In genomic region chr14:48668051-48668481, GRCm38 (mm10) we compare ENCODE assay signal across 17 mouse cellular contexts. TPM values are rescaled to one million over a fixed set of nuclear protein-coding genes. Genes with fewer than 3 reads are reported as not detected.
A peak's percentile ranks its signal among the peaks of the same experiment; 100 is the strongest.
DNase-seq lines count a peak whose midpoint lies in the region; ATAC-seq lines count a peak whose summit lies in the region.
"Had no signal": no experiment of that assay in that cellular context is flagged by ENCODE, and none has a peak within 500 bp of the region (broad histone marks: within the 10 kb centered on the region; RNA-seq: fewer than 3 reads in every experiment).

No protein-coding gene starts in this region.

- no peaks in the 10 kb centered on the region for H3K4me1 ChIP-seq in intestine, embryonic 14.5 days (replicated peaks; ENCODE audit: control insufficient read depth, insufficient read depth, low read length)
- H3K4me1 ChIP-seq in intestine, embryonic 16.5 days (ENCODE audit: control insufficient read depth, insufficient read depth, low read length), result no peaks in the 10 kb centered on the region
- H3K4me1 ChIP-seq in hindbrain, embryonic 14.5 days (replicated peaks; ENCODE audit: control insufficient read depth, insufficient read depth, low read length), result no peaks in the 10 kb centered on the region
- H3K4me1 ChIP-seq in midbrain, embryonic 16.5 days (ENCODE audit: control insufficient read depth, insufficient read depth, low read length), result no peaks in the 10 kb centered on the region
- H3K4me1 ChIP-seq: stomach, embryonic 15.5 days had no signal

- WGBS in intestine, embryonic 14.5 days, result 3% methylated on average over 11 of the region's 11 CpGs
- 4% methylated on average over 11 of the region's 11 CpGs for WGBS in intestine, embryonic 16.5 days
- 2% methylated on average over 11 of the region's 11 CpGs for WGBS in hindbrain, embryonic 14.5 days
- WGBS in midbrain, embryonic 16.5 days, result 17% methylated on average over 11 of the region's 11 CpGs

- no peaks in the 10 kb centered on the region for H3K36me3 ChIP-seq in intestine, embryonic 14.5 days (ENCODE audit: control insufficient read depth, insufficient read depth, low read length)
- no peaks in the 10 kb centered on the region for H3K36me3 ChIP-seq in intestine, embryonic 16.5 days (ENCODE audit: control insufficient read depth, insufficient read depth, low read length)
- H3K36me3 ChIP-seq in hindbrain, embryonic 14.5 days (replicated peaks; ENCODE audit: control insufficient read depth, insufficient read depth), result no peaks in the 10 kb centered on the region
- no peaks in the 10 kb centered on the region for H3K36me3 ChIP-seq in midbrain, embryonic 16.5 days (ENCODE audit: control insufficient read depth, insufficient read depth, low read length)
- H3K36me3 ChIP-seq: embryonic facial prominence, embryonic 13.5 days; intestine, embryonic 15.5 days; stomach, embryonic 15.5 days had no signal

- no peak for ATAC-seq in intestine, embryonic 14.5 days (replicated peaks; ENCODE audit: low FRiP score, low TSS enrichment, low read depth)
- no peak for ATAC-seq in intestine, embryonic 16.5 days
- ATAC-seq in hindbrain, embryonic 14.5 days (ENCODE audit: low FRiP score), result no peak
- peak; percentile 51 for ATAC-seq in midbrain, embryonic 16.5 days
- ATAC-seq: CD4-positive, CD25-positive, alpha-beta regulatory T cell, adult 4 months had no signal

- H3K27me3 ChIP-seq in intestine, embryonic 14.5 days (replicated peaks; ENCODE audit: control insufficient read depth, insufficient read depth, low read length), result peaks cover 99% of the 10 kb centered on the region
- peaks cover 79% of the 10 kb centered on the region for H3K27me3 ChIP-seq in intestine, embryonic 16.5 days (replicated peaks; ENCODE audit: control insufficient read depth, insufficient read depth, low read length)
- H3K27me3 ChIP-seq in hindbrain, embryonic 14.5 days (ENCODE audit: control insufficient read depth, insufficient read depth, low read length), result peaks cover 99% of the 10 kb centered on the region
- H3K27me3 ChIP-seq in midbrain, embryonic 16.5 days (ENCODE audit: control insufficient read depth, insufficient read depth, low read depth, low read length), result peaks cover 9% of the 10 kb centered on the region

- no peak overlapping the region for H3K4me3 ChIP-seq in intestine, embryonic 14.5 days (ENCODE audit: low read depth, low read length)
- H3K4me3 ChIP-seq in intestine, embryonic 16.5 days (ENCODE audit: low read length), result no peak overlapping the region
- no peak overlapping the region for H3K4me3 ChIP-seq in hindbrain, embryonic 14.5 days (replicated peaks; ENCODE audit: low read length)
- peak overlapping the region; percentile 49; the same call in 1 of the 2 replicates for H3K4me3 ChIP-seq in midbrain, embryonic 16.5 days (ENCODE audit: low read depth, low read length)
- H3K4me3 ChIP-seq: intestine, embryonic 15.5 days; stomach, embryonic 15.5 days had no signal

- no peak overlapping the region for H3K9ac ChIP-seq in intestine, embryonic 14.5 days (ENCODE audit: low read length)
- no peak overlapping the region for H3K9ac ChIP-seq in intestine, embryonic 16.5 days (ENCODE audit: low read depth, low read length)
- no peak overlapping the region for H3K9ac ChIP-seq in hindbrain, embryonic 14.5 days
- peak overlapping the region; percentile 23 for H3K9ac ChIP-seq in midbrain, embryonic 16.5 days (ENCODE audit: low read depth, low read length)
- H3K9ac ChIP-seq: embryonic facial prominence, embryonic 13.5 days; intestine, embryonic 15.5 days; stomach, embryonic 15.5 days had no signal

- peak; percentile 76 for DNase-seq in intestine, embryonic 14.5 days (ENCODE audit: low spot score)
- peak; percentile 51 for DNase-seq in embryo, embryonic 9.5 days (ENCODE audit: extremely low spot score)
- DNase-seq in hindbrain, embryonic 14.5 days (ENCODE audit: low spot score), result no peak
- DNase-seq in c-Kit-positive CD71-positive TER-119-positive erythroid progenitor cells, embryonic 14.5 days (ENCODE audit: low spot score), result no peak
- DNase-seq in testis, postnatal 14 days (ENCODE audit: low spot score), result no peak
- DNase-seq: adrenal gland, adult 2 months; heart, adult 11 months; kidney, postnatal 25 days; lung, postnatal 14 days had no signal

- H3K9me3 ChIP-seq in intestine, embryonic 14.5 days (ENCODE audit: control insufficient read depth, low read length), result no peaks in the 10 kb centered on the region
- no peaks in the 10 kb centered on the region for H3K9me3 ChIP-seq in intestine, embryonic 16.5 days (ENCODE audit: control insufficient read depth, low read length)
- H3K9me3 ChIP-seq in hindbrain, embryonic 14.5 days (ENCODE audit: control insufficient read depth, low read length), result no peaks in the 10 kb centered on the region
- H3K9me3 ChIP-seq in midbrain, embryonic 16.5 days (replicated peaks; ENCODE audit: control insufficient read depth, low read length, poor library complexity, severe bottlenecking), result no peaks in the 10 kb centered on the region
- H3K9me3 ChIP-seq: embryonic facial prominence, embryonic 13.5 days; intestine, embryonic 15.5 days; stomach, embryonic 15.5 days had no signal

- H3K27ac ChIP-seq in intestine, embryonic 14.5 days (ENCODE audit: low read depth), result no peak overlapping the region
- no peak overlapping the region for H3K27ac ChIP-seq in intestine, embryonic 16.5 days (ENCODE audit: low read length)
- peak overlapping the region; percentile 41; the same call in 1 of the 2 replicates for H3K27ac ChIP-seq in hindbrain, embryonic 14.5 days
- H3K27ac ChIP-seq in midbrain, embryonic 16.5 days (ENCODE audit: low read length), result peak overlapping the region; percentile 87
- H3K27ac ChIP-seq: embryonic facial prominence, embryonic 13.5 days; intestine, embryonic 15.5 days; stomach, embryonic 15.5 days had no signal

- H3K4me2 ChIP-seq in intestine, embryonic 14.5 days (ENCODE audit: low read length), result no peak overlapping the region
- no peak overlapping the region for H3K4me2 ChIP-seq in intestine, embryonic 16.5 days (ENCODE audit: low read depth, low read length)
- peak overlapping the region; percentile 40; the same call in 1 of the 2 replicates for H3K4me2 ChIP-seq in hindbrain, embryonic 14.5 days (replicated peaks)
- H3K4me2 ChIP-seq in midbrain, embryonic 16.5 days (ENCODE audit: low read length), result peak overlapping the region; percentile 58
- H3K4me2 ChIP-seq: intestine, embryonic 15.5 days; stomach, embryonic 15.5 days had no signal

RNA-seq across cellular contexts. Expression of gene Otx2, which starts 5.6 kb away (rescaled TPM):
- polyA plus RNA-seq in intestine, embryonic 14.5 days (2014; fragmentation: Nextera tagmentation; extraction: Ambion mirVana), result not detected in 2 replicates
- not detected in 2 replicates for polyA plus RNA-seq in intestine, embryonic 16.5 days (2015; fragmentation: Nextera tagmentation; extraction: Ambion mirVana)
- polyA plus RNA-seq in hindbrain, embryonic 14.5 days (2014; fragmentation: Nextera tagmentation; extraction: Ambion mirVana), result 18.5 and 20.3 TPM in 2 replicates
- 69.3 and 79.5 TPM in 2 replicates for polyA plus RNA-seq in midbrain, embryonic 16.5 days (2015; fragmentation: Nextera tagmentation; extraction: Ambion mirVana)
- polyA plus RNA-seq: adrenal gland, adult 2 months; CD4-positive, CD25-positive, alpha-beta regulatory T cell, adult 4 months; heart, embryonic 16.5 days; liver, adult 2 months had no signal

Comparison
In these comparisons a context has a peak if more than half of its experiments do, and no peak if none do; other contexts are left out.
1. DNase-seq: peak in intestine, embryonic 14.5 days (single experiment) and embryo, embryonic 9.5 days (single experiment); none in hindbrain, embryonic 14.5 days (single experiment), c-Kit-positive CD71-positive TER-119-positive erythroid progenitor cells, embryonic 14.5 days (single experiment) and testis, postnatal 14 days (single experiment).
2. H3K27ac ChIP-seq: peak in hindbrain, embryonic 14.5 days (single experiment) and midbrain, embryonic 16.5 days (single experiment); none in intestine, embryonic 14.5 days (single experiment) and intestine, embryonic 16.5 days (single experiment).
3. H3K4me2 ChIP-seq: peak in hindbrain, embryonic 14.5 days (single experiment) and midbrain, embryonic 16.5 days (single experiment); none in intestine, embryonic 14.5 days (single experiment) and intestine, embryonic 16.5 days (single experiment).
4. RNA of gene Otx2, which starts 5.6 kb away (polyA plus RNA-seq): 69.3 to 79.5 TPM in midbrain, embryonic 16.5 days and 18.5 to 20.3 TPM in hindbrain, embryonic 14.5 days; not detected in intestine, embryonic 14.5 days and not detected in intestine, embryonic 16.5 days; every median in the first group is over 10 times any median in the second.